Mouse (Mus musculus): ENCODE data around the gene Ntrk2.

Gene Ntrk2

GRCm38 (mm10) chr13:58965826-58966225, 159.5 kb downstream of the Ntrk2 start:
- no peak for DNase-seq (ENCODE audit: low read depth, low spot score)

- DNase-seq (ENCODE audit: low read depth, low spot score), result no peak
These were observed 160.1 kb downstream of the Ntrk2 start for GRCm38 (mm10) chr13:58966466-58966865.

- no peak for DNase-seq (ENCODE audit: low read depth, low spot score)
These were observed 161.8 kb downstream of the Ntrk2 start for GRCm38 (mm10) chr13:58968168-58968567.

GRCm38 (mm10) chr13:58971449-58971903, 165.1 kb downstream of the Ntrk2 start:
- no peak for DNase-seq (ENCODE audit: low read depth, low spot score)

- DNase-seq (ENCODE audit: low read depth, low spot score), result no peak
These were observed 166.1 kb downstream of the Ntrk2 start for GRCm38 (mm10) chr13:58972511-58972910.

GRCm38 (mm10) chr13:58996447-58996846, 190.1 kb downstream of the Ntrk2 start:
- DNase-seq (ENCODE audit: low read depth, low spot score), result no peak

- no peak for DNase-seq (ENCODE audit: low read depth, low spot score)
These were observed 191.4 kb downstream of the Ntrk2 start for GRCm38 (mm10) chr13:58997763-58998162.

GRCm38 (mm10) chr13:58999373-59000053, 193.1 kb downstream of the Ntrk2 start:
- DNase-seq (ENCODE audit: low read depth, low spot score), result no peak

- DNase-seq (ENCODE audit: low read depth, low spot score), result no peak
These were observed 196.8 kb downstream of the Ntrk2 start for GRCm38 (mm10) chr13:59002943-59003806.

- no peak for DNase-seq (ENCODE audit: low read depth, low spot score)
These were observed 197.4 kb downstream of the Ntrk2 start for GRCm38 (mm10) chr13:59003807-59004173.

- no peak for DNase-seq (ENCODE audit: low read depth, low spot score)
These were observed 198.2 kb downstream of the Ntrk2 start for GRCm38 (mm10) chr13:59004579-59004978.

- no peak for DNase-seq (ENCODE audit: low read depth, low spot score)
These were observed 203.5 kb downstream of the Ntrk2 start for GRCm38 (mm10) chr13:59009855-59010254.

- no peak for DNase-seq (ENCODE audit: low read depth, low spot score)
These were observed 204.6 kb downstream of the Ntrk2 start for GRCm38 (mm10) chr13:59010893-59011529.

GRCm38 (mm10) chr13:59011530-59011903, 205.1 kb downstream of the Ntrk2 start:
- DNase-seq (ENCODE audit: low read depth, low spot score), result peak; percentile 32

- no peak for DNase-seq (ENCODE audit: low read depth, low spot score)
These were observed 209.0 kb downstream of the Ntrk2 start for GRCm38 (mm10) chr13:59015360-59015759.

GRCm38 (mm10) chr13:59017121-59017520, 210.8 kb downstream of the Ntrk2 start:
- DNase-seq (ENCODE audit: low read depth, low spot score), result no peak

GRCm38 (mm10) chr13:59022251-59023042, 216.1 kb downstream of the Ntrk2 start:
- no peak for DNase-seq (ENCODE audit: low read depth, low spot score)

- peak; percentile 19 for DNase-seq (ENCODE audit: low read depth, low spot score)
These were observed 219.3 kb downstream of the Ntrk2 start for GRCm38 (mm10) chr13:59025653-59026052.

GRCm38 (mm10) chr13:59027436-59027835, 221.1 kb downstream of the Ntrk2 start:
- DNase-seq (ENCODE audit: low read depth, low spot score), result no peak

- DNase-seq (ENCODE audit: low read depth, low spot score), result no peak
These were observed 222.2 kb downstream of the Ntrk2 start for GRCm38 (mm10) chr13:59028546-59028945.

GRCm38 (mm10) chr13:59030574-59030973, 224.2 kb downstream of the Ntrk2 start:
- DNase-seq (ENCODE audit: low read depth, low spot score), result no peak

Data from CD4-positive helper T cell, adult 2 months (primary cell).